Mouse (Mus musculus): ENCODE results near the gene Asb4. TPM values are rescaled to one million over a fixed set of nuclear protein-coding genes. Genes with fewer than 3 reads are reported as not detected.

Gene Asb4
- polyA plus RNA-seq, 2 experiments = 31.4 to 43.9 TPM

- Histone ChIP-seq H3K9ac (ENCODE audit: low read depth, low read length, severe bottlenecking) (no peak overlapping the region), H3K27ac (replicated peaks; ENCODE audit: low read depth, low read length) (no peak overlapping the region), H3K36me3 (ENCODE audit: control insufficient read depth, insufficient read depth, low read length) (no peaks in the 10 kb centered on the region), H3K27me3 (ENCODE audit: control insufficient read depth, insufficient read depth, low read length) (no peaks in the 10 kb centered on the region), H3K4me2 (replicated peaks; ENCODE audit: low read depth, low read length, severe bottlenecking) (no peak overlapping the region), H3K4me1 (ENCODE audit: control insufficient read depth, insufficient read depth, low read length) (peaks cover 4% of the 10 kb centered on the region; the same call in 1 of the 2 replicates), H3K9me3 (ENCODE audit: control insufficient read depth, low read length) (no peaks in the 10 kb centered on the region), H3K4me3 (replicated peaks; ENCODE audit: low read length) (no peak overlapping the region)
- DNase-seq (ENCODE audit: low spot score) (no peak), ATAC-seq (ENCODE audit: low FRiP score, low read depth) (no peak)
- 84% methylated on average over 5 of the region's 5 CpGs for WGBS
- TF ChIP-seq POLR2A (IDR thresholded peaks at IDR 0.05; ENCODE audit: borderline replicate concordance, extremely low read depth, insufficient read depth, insufficient read length) = no peak
Measured at GRCm38 (mm10) chr6:5449878-5450277, 66.7 kb downstream of the Asb4 start.

- 77% methylated on average over 3 of the region's 3 CpGs for WGBS
- no peak overlapping the region for H3K4me3 ChIP-seq (replicated peaks; ENCODE audit: low read length)
- TF ChIP-seq POLR2A (IDR thresholded peaks at IDR 0.05; ENCODE audit: borderline replicate concordance, extremely low read depth, insufficient read depth, insufficient read length) = no peak
- DNase-seq (ENCODE audit: low spot score) (no peak), ATAC-seq (ENCODE audit: low FRiP score, low read depth) (no peak)
- peaks cover 2% of the 10 kb centered on the region; the same call in 1 of the 2 replicates for H3K4me1 ChIP-seq (ENCODE audit: control insufficient read depth, insufficient read depth, low read length)
- H3K4me2 ChIP-seq (replicated peaks; ENCODE audit: low read depth, low read length, severe bottlenecking) = no peak overlapping the region
- H3K9me3 ChIP-seq (ENCODE audit: control insufficient read depth, low read length) = no peaks in the 10 kb centered on the region
- H3K36me3 ChIP-seq (ENCODE audit: control insufficient read depth, insufficient read depth, low read length) = no peaks in the 10 kb centered on the region
- no peaks in the 10 kb centered on the region for H3K27me3 ChIP-seq (ENCODE audit: control insufficient read depth, insufficient read depth, low read length)
- no peak overlapping the region for H3K9ac ChIP-seq (ENCODE audit: low read depth, low read length, severe bottlenecking)
- no peak overlapping the region for H3K27ac ChIP-seq (replicated peaks; ENCODE audit: low read depth, low read length)
Measured at GRCm38 (mm10) chr6:5455836-5456235, 72.7 kb downstream of the Asb4 start.

GRCm38 (mm10) chr6:5470480-5471318 is 87.5 kb downstream of the Asb4 start:
- H3K36me3 ChIP-seq (ENCODE audit: control insufficient read depth, insufficient read depth, low read length) = no peaks in the 10 kb centered on the region
- H3K4me2 ChIP-seq (replicated peaks; ENCODE audit: low read depth, low read length, severe bottlenecking) = no peak overlapping the region
- WGBS = 84% methylated on average over 10 of the region's 10 CpGs
- H3K4me3 ChIP-seq (replicated peaks; ENCODE audit: low read length) = no peak overlapping the region
- H3K9ac ChIP-seq (ENCODE audit: low read depth, low read length, severe bottlenecking) = no peak overlapping the region
- no peaks in the 10 kb centered on the region for H3K27me3 ChIP-seq (ENCODE audit: control insufficient read depth, insufficient read depth, low read length)
- no peaks in the 10 kb centered on the region for H3K9me3 ChIP-seq (ENCODE audit: control insufficient read depth, low read length)
- DNase-seq (ENCODE audit: low spot score) (no peak), ATAC-seq (ENCODE audit: low FRiP score, low read depth) (no peak)
- no peaks in the 10 kb centered on the region for H3K4me1 ChIP-seq (ENCODE audit: control insufficient read depth, insufficient read depth, low read length)
- TF ChIP-seq POLR2A (IDR thresholded peaks at IDR 0.05; ENCODE audit: borderline replicate concordance, extremely low read depth, insufficient read depth, insufficient read length) = no peak
- no peak overlapping the region for H3K27ac ChIP-seq (replicated peaks; ENCODE audit: low read depth, low read length)

GRCm38 (mm10) chr6:5472692-5473091 is 89.5 kb downstream of the Asb4 start:
- Histone ChIP-seq H3K9me3 (ENCODE audit: control insufficient read depth, low read length) (no peaks in the 10 kb centered on the region), H3K9ac (ENCODE audit: low read depth, low read length, severe bottlenecking) (no peak overlapping the region), H3K36me3 (ENCODE audit: control insufficient read depth, insufficient read depth, low read length) (no peaks in the 10 kb centered on the region), H3K27me3 (ENCODE audit: control insufficient read depth, insufficient read depth, low read length) (no peaks in the 10 kb centered on the region), H3K4me2 (replicated peaks; ENCODE audit: low read depth, low read length, severe bottlenecking) (no peak overlapping the region), H3K4me3 (replicated peaks; ENCODE audit: low read length) (no peak overlapping the region), H3K27ac (replicated peaks; ENCODE audit: low read depth, low read length) (no peak overlapping the region), H3K4me1 (ENCODE audit: control insufficient read depth, insufficient read depth, low read length) (no peaks in the 10 kb centered on the region)
- ATAC-seq (ENCODE audit: low FRiP score, low read depth) = no peak
- no peak for DNase-seq (ENCODE audit: low spot score)
- no peak for TF ChIP-seq POLR2A (IDR thresholded peaks at IDR 0.05; ENCODE audit: borderline replicate concordance, extremely low read depth, insufficient read depth, insufficient read length)
- 92% methylated on average over 2 of the region's 2 CpGs for WGBS

- no peak for TF ChIP-seq POLR2A (IDR thresholded peaks at IDR 0.05; ENCODE audit: borderline replicate concordance, extremely low read depth, insufficient read depth, insufficient read length)
- Histone ChIP-seq H3K27ac (replicated peaks; ENCODE audit: low read depth, low read length) (no peak overlapping the region), H3K4me2 (replicated peaks; ENCODE audit: low read depth, low read length, severe bottlenecking) (no peak overlapping the region), H3K4me1 (ENCODE audit: control insufficient read depth, insufficient read depth, low read length) (no peaks in the 10 kb centered on the region), H3K9ac (ENCODE audit: low read depth, low read length, severe bottlenecking) (no peak overlapping the region), H3K27me3 (ENCODE audit: control insufficient read depth, insufficient read depth, low read length) (no peaks in the 10 kb centered on the region), H3K4me3 (replicated peaks; ENCODE audit: low read length) (no peak overlapping the region), H3K36me3 (ENCODE audit: control insufficient read depth, insufficient read depth, low read length) (no peaks in the 10 kb centered on the region), H3K9me3 (ENCODE audit: control insufficient read depth, low read length) (no peaks in the 10 kb centered on the region)
- WGBS = 40% methylated on average over 1 of the region's 1 CpGs
- DNase-seq (ENCODE audit: low spot score) (no peak), ATAC-seq (ENCODE audit: low FRiP score, low read depth) (no peak)
Measured at GRCm38 (mm10) chr6:5474021-5474420, 90.8 kb downstream of the Asb4 start.
